Mouse (Mus musculus): ENCODE data around the gene Ndufv3. TPM values are rescaled to one million over a fixed set of nuclear protein-coding genes. Genes with fewer than 3 reads are reported as not detected.

Ndufv3 gene
- total and polyA plus RNA-seq, 3 experiments, result 158 to 1,046 (median 189) TPM

DNA sequence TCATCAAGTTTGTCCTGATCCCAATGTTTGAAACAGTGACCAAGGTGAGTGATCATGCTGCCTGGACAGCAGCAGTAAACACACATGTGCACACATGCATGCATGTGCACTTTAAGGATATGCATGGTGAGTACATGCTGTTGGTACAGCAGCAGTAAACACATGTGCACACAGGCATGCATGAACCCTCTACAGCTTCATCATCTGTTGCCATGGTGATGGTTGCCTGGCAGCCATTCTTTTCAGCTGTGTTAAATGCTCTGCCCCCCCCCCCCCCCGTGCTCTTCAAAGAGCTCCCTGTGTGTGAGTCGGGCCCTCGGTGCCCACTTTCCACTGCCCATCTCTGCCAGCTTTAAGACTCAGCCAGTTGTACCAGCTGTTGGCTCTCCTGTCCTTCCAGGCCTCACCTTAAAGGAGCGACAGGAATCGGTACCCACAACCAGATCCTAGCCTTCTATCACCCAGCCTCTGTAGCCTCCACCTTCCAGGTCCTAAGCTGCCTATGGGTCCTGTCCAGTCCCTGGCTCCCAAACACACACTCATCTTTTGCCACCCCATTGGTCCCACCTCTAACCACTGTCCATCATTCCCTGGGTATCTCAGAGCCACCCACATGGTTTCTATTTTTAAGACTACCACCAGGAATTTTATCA is 49.0 kb upstream of the Ndufv3 start:
- Histone ChIP-seq H3K27me3 (ENCODE audit: control insufficient read depth in 1 of 2, insufficient read depth in 2 of 2, low read length in 2 of 2) (peaks cover 0 to 5% of the 10 kb centered on the region in 2 experiments; a peak in 2 of 4 replicates), H3K9ac (ENCODE audit: control insufficient read depth, low read depth, low read length, poor library complexity, severe bottlenecking) (no peak overlapping the region)
- DNase-seq (ENCODE audit: low read depth, low spot score), result no peak

DNA sequence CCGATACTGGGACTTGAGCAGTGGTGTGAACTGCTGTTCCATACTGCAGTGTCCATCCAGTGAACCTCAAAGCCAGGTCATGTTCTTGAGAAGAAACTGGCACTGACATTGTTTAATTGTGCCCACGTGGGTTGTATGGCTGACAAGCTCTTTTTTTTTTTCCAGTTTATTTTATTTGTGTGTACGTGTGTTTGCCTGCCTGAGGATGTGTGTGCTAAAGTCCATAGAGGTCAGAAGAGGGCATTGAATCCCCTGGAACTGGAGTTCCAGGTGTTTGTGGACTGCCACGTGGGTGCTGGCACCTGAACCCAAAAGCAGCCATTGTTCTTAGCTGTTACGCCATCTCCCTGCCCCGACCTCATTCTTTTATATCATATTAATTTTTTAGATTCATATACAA is 45.5 kb upstream of the Ndufv3 start:
- H3K27me3 ChIP-seq (ENCODE audit: control insufficient read depth in 1 of 2, insufficient read depth in 2 of 2, low read length in 2 of 2), result peaks cover 0 to 5% of the 10 kb centered on the region in 2 experiments; a peak in 3 of 4 replicates
- no peak overlapping the region for H3K4me3 ChIP-seq (ENCODE audit: control insufficient read depth in 1 of 2, insufficient read depth in 1 of 2, low read depth in 2 of 2, low read length in 2 of 2)
- TF ChIP-seq CTCF (IDR thresholded peaks at IDR 0.05 in 2 of 3, conservative IDR thresholded peaks at IDR 0.05 in 1 of 3; ENCODE audit: control insufficient read depth in 1 of 3, insufficient read depth in 1 of 3, low read depth in 2 of 3, low read length in 3 of 3, poor library complexity in 1 of 3, severe bottlenecking in 1 of 3) (no peak), ZNF384 (IDR thresholded peaks at IDR 0.05; ENCODE audit: low read depth, low read length) (no peak), ELF1 (IDR thresholded peaks at IDR 0.05; ENCODE audit: low read depth, low read length) (no peak), JUND (IDR thresholded peaks at IDR 0.05; ENCODE audit: low read depth, low read length) (no peak), HCFC1 (IDR thresholded peaks at IDR 0.05; ENCODE audit: low read depth, low read length) (no peak), SIN3A (IDR thresholded peaks at IDR 0.05; ENCODE audit: low read length) (no peak), TCF12 (IDR thresholded peaks at IDR 0.05; ENCODE audit: low read depth, low read length) (no peak), POLR2A (IDR thresholded peaks at IDR 0.05; ENCODE audit: control insufficient read depth in 1 of 2, insufficient read depth in 1 of 2, low read depth in 1 of 2, low read length in 2 of 2, poor library complexity in 1 of 2) (no peak), GABPA (IDR thresholded peaks at IDR 0.05; ENCODE audit: low read depth, low read length) (no peak), UBTF (IDR thresholded peaks at IDR 0.05; ENCODE audit: borderline replicate concordance, insufficient read depth, low read depth, low read length) (no peak), CHD2 (IDR thresholded peaks at IDR 0.05; ENCODE audit: low read length) (no peak), TBP (IDR thresholded peaks at IDR 0.05; ENCODE audit: low read depth, low read length) (no peak), EP300 (IDR thresholded peaks at IDR 0.05; ENCODE audit: low read depth in 1 of 2, low read length in 2 of 2) (no peak), MYC (IDR thresholded peaks at IDR 0.05; ENCODE audit: low read depth, low read length) (no peak), ZKSCAN1 (IDR thresholded peaks at IDR 0.05; ENCODE audit: low read depth, low read length) (no peak), POLR2AphosphoS5 (IDR thresholded peaks at IDR 0.05; ENCODE audit: borderline replicate concordance, low read depth, low read length) (no peak), ETS1 (IDR thresholded peaks at IDR 0.05; ENCODE audit: low read depth, low read length) (no peak), NRF1 (IDR thresholded peaks at IDR 0.05; ENCODE audit: insufficient read depth, low read depth, low read length, poor library complexity, severe bottlenecking) (no peak), CHD1 (IDR thresholded peaks at IDR 0.05; ENCODE audit: low read depth, low read length) (no peak)
- no peak for DNase-seq (ENCODE audit: low read depth, low spot score)
- H3K4me1 ChIP-seq (ENCODE audit: control insufficient read depth in 1 of 2, insufficient read depth in 2 of 2, low read length in 2 of 2), result peaks cover 0 to 3% of the 10 kb centered on the region in 2 experiments; a peak in 1 of 4 replicates
- H3K27ac ChIP-seq (ENCODE audit: control insufficient read depth, low read depth, low read length), result no peak overlapping the region
- H3K36me3 ChIP-seq (ENCODE audit: control insufficient read depth in 1 of 2, insufficient read depth in 2 of 2, low read length in 2 of 2), result no peaks in the 10 kb centered on the region; a peak in 1 of 4 replicates
- no peaks in the 10 kb centered on the region for H3K79me2 ChIP-seq (ENCODE audit: control insufficient read depth, insufficient read depth, low read length, poor library complexity)
- no peak overlapping the region for H3K9ac ChIP-seq (ENCODE audit: control insufficient read depth, low read depth, low read length, poor library complexity, severe bottlenecking)
- no peaks in the 10 kb centered on the region for H3K9me3 ChIP-seq (replicated peaks; ENCODE audit: insufficient read depth, low read length)

More for the DNA sequence above, 49.0 kb upstream of the Ndufv3 start:
- Histone ChIP-seq H3K27ac (ENCODE audit: control insufficient read depth, low read depth, low read length) (no peak overlapping the region), H3K36me3 (ENCODE audit: control insufficient read depth in 1 of 2, insufficient read depth in 2 of 2, low read length in 2 of 2) (no peaks in the 10 kb centered on the region), H3K79me2 (ENCODE audit: control insufficient read depth, insufficient read depth, low read length, poor library complexity) (no peaks in the 10 kb centered on the region), H3K4me1 (ENCODE audit: control insufficient read depth in 1 of 2, insufficient read depth in 2 of 2, low read length in 2 of 2) (no peaks in the 10 kb centered on the region), H3K4me3 (ENCODE audit: control insufficient read depth in 1 of 2, insufficient read depth in 1 of 2, low read depth in 2 of 2, low read length in 2 of 2) (no peak overlapping the region), H3K9me3 (replicated peaks; ENCODE audit: insufficient read depth, low read length) (no peaks in the 10 kb centered on the region)
- no peak for TF ChIP-seq UBTF (IDR thresholded peaks at IDR 0.05; ENCODE audit: borderline replicate concordance, insufficient read depth, low read depth, low read length)
- no peak for TF ChIP-seq SIN3A (IDR thresholded peaks at IDR 0.05; ENCODE audit: low read length)
- TF ChIP-seq ZMIZ1 (IDR thresholded peaks at IDR 0.05; ENCODE audit: low read depth, low read length), result no peak
- TF ChIP-seq TAL1 (IDR thresholded peaks at IDR 0.05; ENCODE audit: low read length), result no peak
- TF ChIP-seq HCFC1 (IDR thresholded peaks at IDR 0.05; ENCODE audit: low read depth, low read length), result no peak
- no peak for TF ChIP-seq MAFK (IDR thresholded peaks at IDR 0.05; ENCODE audit: borderline replicate concordance, low read depth, low read length)
- no peak for TF ChIP-seq MEF2A (IDR thresholded peaks at IDR 0.05; ENCODE audit: extremely low read depth, insufficient replicate concordance, low read depth, low read length, poor library complexity, severe bottlenecking)

Data from MEL (cell line).